18 mouse cellular contexts compared by ENCODE assay signal in the genomic region with DNA sequence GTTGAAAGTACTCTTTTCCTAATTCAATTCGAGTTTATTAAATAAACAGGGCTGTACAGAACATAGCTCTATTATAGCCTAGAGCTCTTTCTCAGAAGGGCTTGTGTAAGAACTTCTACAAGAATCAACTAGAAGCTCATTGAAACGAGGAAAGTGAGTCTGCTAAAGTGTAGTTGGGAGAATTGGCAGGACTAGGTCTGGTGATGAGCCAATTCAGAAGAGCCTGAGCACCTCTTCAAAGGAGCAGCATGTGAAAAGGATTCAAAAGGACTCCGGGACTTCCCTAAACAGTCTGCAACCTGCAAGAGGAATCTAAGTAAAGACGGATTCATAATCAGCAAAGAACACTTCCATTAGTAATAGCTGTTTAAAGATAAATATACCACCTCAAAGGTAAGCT.
"Had no signal": no experiment of that assay in that cellular context is flagged by ENCODE, and none has a peak within 500 bp of the region (broad histone marks: within the 10 kb centered on the region; RNA-seq: fewer than 3 reads in every experiment).

No protein-coding gene starts in this region.

- H3K9ac ChIP-seq: intestine, embryonic 15.5 days; limb, embryonic 12.5 days; limb, embryonic 15.5 days; liver, embryonic 14.5 days; liver, postnatal 0 days had no signal

- H3K4me1 ChIP-seq: intestine, embryonic 15.5 days; limb, embryonic 12.5 days; limb, embryonic 15.5 days had no signal

- H3K36me3 ChIP-seq: intestine, embryonic 15.5 days; limb, embryonic 12.5 days; limb, embryonic 15.5 days had no signal

- H3K27me3 ChIP-seq: intestine, embryonic 15.5 days; limb, embryonic 12.5 days; limb, embryonic 15.5 days had no signal

- H3K9me3 ChIP-seq: intestine, embryonic 15.5 days; limb, embryonic 12.5 days; limb, embryonic 15.5 days had no signal

- H3K4me2 ChIP-seq: intestine, embryonic 15.5 days; limb, embryonic 12.5 days; limb, embryonic 15.5 days; liver, embryonic 11.5 days; midbrain, embryonic 11.5 days had no signal

- H3K4me3 ChIP-seq: intestine, embryonic 15.5 days; layer of hippocampus, adult 2 months; left cerebral cortex, adult 2 months; limb, embryonic 12.5 days; limb, embryonic 15.5 days had no signal

- ATAC-seq: intestine, embryonic 15.5 days; liver, postnatal 0 days had no signal

- H3K27ac ChIP-seq: intestine, embryonic 15.5 days; layer of hippocampus, adult 2 months; left cerebral cortex, adult 2 months; limb, embryonic 12.5 days; limb, embryonic 15.5 days; liver, embryonic 14.5 days had no signal

- DNase-seq: kidney, adult 11 months; kidney, adult 9 months; kidney, postnatal 25 days; layer of hippocampus, postnatal 36 days; left cerebral cortex, postnatal 4 days; liver, postnatal 0 days; midbrain, embryonic 14.5 days; thymus, adult 18-20 months; thymus, postnatal 14 days; thymus, postnatal 4 days had no signal
